ENCODE assay signal across 8 mouse cellular contexts in genomic region chr8:109779431-109780228, GRCm38 (mm10). TPM values are rescaled to one million over a fixed set of nuclear protein-coding genes. Genes with fewer than 3 reads are reported as not detected.
DNase-seq lines count a peak whose midpoint lies in the region; ATAC-seq and TF ChIP-seq lines count a peak whose summit lies in the region.

No protein-coding gene starts in this region.

- peak overlapping the region; percentile 98 for H3K4me2 ChIP-seq in kidney, embryonic 16.5 days (replicated peaks; ENCODE audit: low read depth, low read length)
- H3K4me2 ChIP-seq in embryonic facial prominence, embryonic 11.5 days (ENCODE audit: low read depth, low read length), result peak overlapping the region; percentile 73
- peak overlapping the region; percentile 96 for H3K4me2 ChIP-seq in hindbrain, postnatal 0 days (ENCODE audit: low read depth, low read length)

- TF ChIP-seq CTCF in hindbrain, postnatal 0 days (IDR thresholded peaks at IDR 0.05; ENCODE audit: low read depth), result no peak

- H3K27me3 ChIP-seq in kidney, embryonic 16.5 days (ENCODE audit: insufficient read depth, low read length), result no peaks in the 10 kb centered on the region
- H3K27me3 ChIP-seq in embryonic facial prominence, embryonic 11.5 days (ENCODE audit: control insufficient read depth, insufficient read depth, low read length), result no peaks in the 10 kb centered on the region
- no peaks in the 10 kb centered on the region for H3K27me3 ChIP-seq in hindbrain, postnatal 0 days (ENCODE audit: insufficient read depth, low read length)
- peaks cover 4% of the 10 kb centered on the region; the same call in 1 of the 2 replicates for H3K27me3 ChIP-seq in midbrain, embryonic 10.5 days (ENCODE audit: low read depth, poor library complexity, severe bottlenecking)

- no peaks in the 10 kb centered on the region for H3K36me3 ChIP-seq in kidney, embryonic 16.5 days (ENCODE audit: insufficient read depth, low read length)
- H3K36me3 ChIP-seq in embryonic facial prominence, embryonic 11.5 days (replicated peaks; ENCODE audit: control insufficient read depth, insufficient read depth, low read depth, low read length), result no peaks in the 10 kb centered on the region
- H3K36me3 ChIP-seq in hindbrain, postnatal 0 days (ENCODE audit: insufficient read depth, low read length), result no peaks in the 10 kb centered on the region
- H3K36me3 ChIP-seq in midbrain, embryonic 10.5 days, result no peaks in the 10 kb centered on the region

- H3K9ac ChIP-seq in kidney, embryonic 16.5 days (replicated peaks; ENCODE audit: low read length), result peak overlapping the region; percentile 96
- peak overlapping the region; percentile 68 for H3K9ac ChIP-seq in embryonic facial prominence, embryonic 11.5 days (replicated peaks; ENCODE audit: low read length)
- peak overlapping the region; percentile 94 for H3K9ac ChIP-seq in hindbrain, postnatal 0 days (replicated peaks; ENCODE audit: low read length)

- WGBS in kidney, embryonic 16.5 days, result 11% methylated on average over 24 of the region's 24 CpGs
- 21% methylated on average over 24 of the region's 24 CpGs for WGBS in embryonic facial prominence, embryonic 11.5 days
- WGBS in hindbrain, postnatal 0 days, result 21% methylated on average over 24 of the region's 24 CpGs
- 26% methylated on average over 24 of the region's 24 CpGs for WGBS in midbrain, embryonic 10.5 days

- no peaks in the 10 kb centered on the region for H3K9me3 ChIP-seq in kidney, embryonic 16.5 days (ENCODE audit: low read length)
- no peaks in the 10 kb centered on the region for H3K9me3 ChIP-seq in embryonic facial prominence, embryonic 11.5 days (replicated peaks; ENCODE audit: control insufficient read depth, low read length)
- H3K9me3 ChIP-seq in hindbrain, postnatal 0 days (ENCODE audit: low read length), result no peaks in the 10 kb centered on the region
- H3K9me3 ChIP-seq in midbrain, embryonic 10.5 days (replicated peaks), result no peaks in the 10 kb centered on the region

- ATAC-seq in kidney, embryonic 16.5 days (ENCODE audit: low FRiP score, low TSS enrichment), result no peak
- ATAC-seq in embryonic facial prominence, embryonic 11.5 days (replicated peaks; ENCODE audit: insufficient number of reproducible peaks, low FRiP score, low TSS enrichment, low read depth), result no peak
- no peak for ATAC-seq in hindbrain, postnatal 0 days

- H3K27ac ChIP-seq in kidney, embryonic 16.5 days (ENCODE audit: low read length), result peak overlapping the region; percentile 98
- H3K27ac ChIP-seq in embryonic facial prominence, embryonic 11.5 days (replicated peaks; ENCODE audit: low read depth, low read length), result no peak overlapping the region
- peak overlapping the region; percentile 95 for H3K27ac ChIP-seq in hindbrain, postnatal 0 days
- H3K27ac ChIP-seq in midbrain, embryonic 10.5 days (replicated peaks), result peak overlapping the region; percentile 99

- H3K4me1 ChIP-seq in kidney, embryonic 16.5 days (ENCODE audit: insufficient read depth, low read length), result peaks cover 18% of the 10 kb centered on the region
- H3K4me1 ChIP-seq in embryonic facial prominence, embryonic 11.5 days (ENCODE audit: control insufficient read depth, insufficient read depth, low read length), result no peaks in the 10 kb centered on the region
- H3K4me1 ChIP-seq in hindbrain, postnatal 0 days (ENCODE audit: insufficient read depth, low read length), result peaks cover 9% of the 10 kb centered on the region; the same call in 1 of the 2 replicates
- H3K4me1 ChIP-seq in midbrain, embryonic 10.5 days, result peaks cover 15% of the 10 kb centered on the region

- DNase-seq in kidney, postnatal 10 days, result no peak
- DNase-seq in embryonic facial prominence, embryonic 11.5 days (ENCODE audit: low spot score), result no peak
- DNase-seq in hindbrain, postnatal 0 days (ENCODE audit: low spot score), result no peak
- no peak for DNase-seq in midbrain, embryonic 10.5 days (ENCODE audit: low spot score)
- DNase-seq in MN1 (ENCODE audit: low spot score), result no peak
- no peak for DNase-seq in left cerebral cortex, adult 11 months (ENCODE audit: low spot score)
- DNase-seq in layer of hippocampus, adult 9-11 months, result no peak

- peak overlapping the region; percentile 98 for H3K4me3 ChIP-seq in kidney, embryonic 16.5 days (ENCODE audit: low read length)
- H3K4me3 ChIP-seq in embryonic facial prominence, embryonic 11.5 days (ENCODE audit: low read depth, low read length), result peak overlapping the region; percentile 75
- peak overlapping the region; percentile 96 for H3K4me3 ChIP-seq in hindbrain, postnatal 0 days (ENCODE audit: low read length)
- peak overlapping the region; percentile 79 for H3K4me3 ChIP-seq in midbrain, embryonic 10.5 days

RNA-seq across cellular contexts. Expression of gene Ap1g1, which starts 1.3 kb away (rescaled TPM):
- 46.6 and 53.6 TPM in 2 replicates for polyA plus RNA-seq in kidney, embryonic 16.5 days (2015; fragmentation: Nextera tagmentation; extraction: Ambion mirVana)
- 37.7 and 42.5 TPM in 2 replicates for polyA plus RNA-seq in embryonic facial prominence, embryonic 11.5 days (2014; fragmentation: Nextera tagmentation; extraction: Ambion mirVana)
- 64.7 and 67.9 TPM in 2 replicates for total RNA-seq in hindbrain, postnatal 0 days (2014; rRNA removed)
- polyA plus RNA-seq in hindbrain, postnatal 0 days (2015; fragmentation: Nextera tagmentation; extraction: Ambion mirVana), result 31.3 and 34.0 TPM in 2 replicates
- 47.1 and 50.6 TPM in 2 replicates for polyA plus RNA-seq in midbrain, embryonic 10.5 days (2016; fragmentation: Nextera tagmentation; extraction: Ambion mirVana)

RNA-seq across cellular contexts. Expression of gene Atxn1l, which starts 42.1 kb away (rescaled TPM):
- 7.5 and 9.3 TPM in 2 replicates for polyA plus RNA-seq in kidney, embryonic 16.5 days (2015; fragmentation: Nextera tagmentation; extraction: Ambion mirVana)
- polyA plus RNA-seq in embryonic facial prominence, embryonic 11.5 days (2014; fragmentation: Nextera tagmentation; extraction: Ambion mirVana), result 6.0 and 6.5 TPM in 2 replicates
- 21.5 and 22.4 TPM in 2 replicates for total RNA-seq in hindbrain, postnatal 0 days (2014; rRNA removed)
- 2.7 and 3.9 TPM in 2 replicates for polyA plus RNA-seq in hindbrain, postnatal 0 days (2015; fragmentation: Nextera tagmentation; extraction: Ambion mirVana)
- polyA plus RNA-seq in midbrain, embryonic 10.5 days (2016; fragmentation: Nextera tagmentation; extraction: Ambion mirVana), result 6.3 and 8.1 TPM in 2 replicates
